Mouse (Mus musculus) layer of hippocampus, adult 11-12 months (tissue): ENCODE measurements at regions not wholly inside any gene's neighbourhood (a gene's known extent, or its start where the extent isn't known, plus 50 kb on each side); places are given as distances from the start of the nearest gene placed in this dataset.

Experiments
- DNase-seq: peaks from one replicate; pipeline ENCODE4 v3.0.0; 2022; ENCODE audit warnings: low spot score

DNA sequence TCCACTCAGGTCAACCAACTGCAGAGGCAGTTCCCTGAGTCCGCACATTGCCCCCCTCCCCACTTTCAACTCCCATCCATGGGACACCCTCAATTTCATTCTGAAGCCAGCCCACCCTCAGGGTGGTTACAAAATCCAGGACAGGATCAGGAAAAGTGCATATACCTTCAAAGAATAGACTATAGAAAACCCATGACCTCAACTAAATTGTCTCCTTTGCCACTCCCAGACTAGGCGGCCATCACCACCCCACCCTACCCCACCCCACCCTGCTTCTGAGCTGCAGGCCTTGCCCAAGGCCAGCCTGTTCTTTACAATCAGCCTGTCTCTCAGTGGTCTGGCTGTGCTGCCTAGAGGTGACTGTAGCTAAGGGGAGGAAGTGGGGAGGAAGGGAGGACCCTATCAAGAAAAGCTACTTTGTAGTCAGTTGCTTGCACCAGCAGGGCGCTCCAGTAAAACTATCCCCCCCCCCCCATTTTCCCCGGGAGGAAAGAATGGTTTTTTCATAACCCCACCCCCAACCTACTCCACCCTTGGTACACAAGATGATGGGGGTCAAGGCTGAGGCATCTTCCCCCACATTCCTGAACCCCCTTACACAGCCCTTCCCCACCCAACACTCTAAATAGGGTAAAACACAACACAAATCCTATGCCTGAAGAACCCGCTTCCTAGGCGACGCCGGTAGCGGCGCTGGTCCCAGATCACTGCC, 490.9 kb downstream of the Prss52 start:
- no peak for DNase-seq

DNA sequence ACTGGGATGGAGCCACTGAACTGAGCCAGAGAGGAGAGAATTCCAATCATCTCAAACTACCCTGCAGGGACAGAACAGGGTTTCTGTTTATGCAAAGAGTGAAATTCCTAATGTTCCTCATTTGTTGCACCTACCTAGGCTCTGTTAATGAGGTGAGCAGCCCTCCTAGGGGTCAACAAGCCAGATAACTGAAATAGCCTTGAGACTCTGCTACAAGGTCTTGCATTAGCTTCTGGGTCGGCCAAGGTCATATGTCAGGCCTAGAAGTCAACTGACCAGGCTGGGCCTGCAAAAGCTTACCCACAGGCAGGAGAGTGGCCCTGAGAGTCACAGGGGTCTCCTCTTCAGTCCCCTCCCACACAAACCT, 491.4 kb downstream of the Prss52 start:
- no peak for DNase-seq

DNA sequence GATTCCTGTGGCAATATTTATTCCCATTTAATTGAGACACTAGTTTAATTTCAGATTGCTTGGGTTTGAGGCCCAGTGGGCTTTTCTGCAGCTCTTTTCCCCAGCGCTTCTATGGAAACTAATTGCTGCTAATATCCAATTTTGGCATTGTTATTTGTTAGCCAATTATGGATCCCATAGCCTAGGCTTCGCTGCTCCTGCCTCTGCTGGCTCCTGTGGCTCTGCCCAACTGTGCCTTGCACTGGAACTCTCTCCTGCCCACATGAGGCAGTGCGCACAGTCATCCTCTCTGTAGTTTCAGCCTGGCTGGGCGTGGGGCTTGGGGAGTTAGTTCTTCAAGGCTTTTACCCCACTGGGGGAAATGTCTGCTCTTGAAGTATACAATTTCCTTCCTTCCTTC, 491.8 kb downstream of the Prss52 start:
- no peak for DNase-seq

DNA sequence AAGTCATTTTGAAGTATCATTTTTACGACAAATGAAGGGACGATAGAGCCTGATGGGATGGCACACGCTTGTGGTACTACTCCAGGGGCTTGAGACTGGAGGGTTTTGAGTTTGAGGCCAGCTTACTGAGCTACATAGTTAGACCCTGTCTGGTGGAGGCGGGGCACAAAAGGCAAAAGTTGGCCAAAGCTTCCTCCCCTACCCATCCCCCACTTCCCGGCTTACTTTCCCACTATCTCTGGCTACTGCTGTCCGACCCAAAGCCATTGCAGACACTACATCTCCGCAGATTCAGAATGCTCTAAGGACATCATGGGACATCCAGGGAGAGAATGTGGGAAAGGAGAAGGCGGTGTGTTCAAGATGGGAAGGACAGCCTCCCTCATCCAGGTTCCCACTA, 493.1 kb downstream of the Prss52 start:
- DNase-seq, result no peak
